Mouse (Mus musculus) mature B cell (primary cell): ENCODE measurements around the gene 1700024P04Rik.
"Not testable (repeated sequence)": the region's sequence is repeated elsewhere in the genome, so short reads cannot be mapped to it uniquely, and the experiment has no call there.

ENCODE experiments used
- in situ Hi-C: fragments of 300-500 bp; cut with MboI; formaldehyde crosslinking; loops from 2 replicates; pipeline ENCODE4 v1.14.3; 2019

The 1700024P04Rik gene

GRCm38 (mm10) chr13:98984465-98984864 lies at the start of gene 1700024P04Rik:
Gene 1700024P04Rik (minus strand): TSS chr13:98984565.
- in situ Hi-C loops: no loop called here

GRCm38 (mm10) chr13:99031223-99032216 lies 47.2 kb upstream of the 1700024P04Rik start:
- in situ Hi-C loops: no loop called here

GRCm38 (mm10) chr13:99030579-99031200 lies 46.3 kb upstream of the 1700024P04Rik start:
- in situ Hi-C loops: no loop called here

- in situ Hi-C loops: no loop called here
These were observed 40.9 kb upstream of the 1700024P04Rik start for GRCm38 (mm10) chr13:99025268-99025667.

GRCm38 (mm10) chr13:99022036-99022435 lies 37.7 kb upstream of the 1700024P04Rik start:
- in situ Hi-C loops: no loop called here

- in situ Hi-C loops: no loop called here
These were observed 36.8 kb upstream of the 1700024P04Rik start for GRCm38 (mm10) chr13:99021181-99021580.

GRCm38 (mm10) chr13:99019831-99020669 lies 35.7 kb upstream of the 1700024P04Rik start:
- in situ Hi-C loops: no loop called here

GRCm38 (mm10) chr13:99018526-99019201 lies 34.3 kb upstream of the 1700024P04Rik start:
- in situ Hi-C loops: no loop called here

- in situ Hi-C loops: no loop called here
These were observed 32.3 kb upstream of the 1700024P04Rik start for GRCm38 (mm10) chr13:99016696-99017095.

GRCm38 (mm10) chr13:99012891-99013290 lies 28.5 kb upstream of the 1700024P04Rik start:
- in situ Hi-C loops: no loop called here

- in situ Hi-C loops: no loop called here
These were observed 23.6 kb upstream of the 1700024P04Rik start for GRCm38 (mm10) chr13:99008013-99008412.

- in situ Hi-C loops: no loop called here
These were observed 22.2 kb upstream of the 1700024P04Rik start for GRCm38 (mm10) chr13:99006389-99007099.

GRCm38 (mm10) chr13:99001652-99002051 lies 17.3 kb upstream of the 1700024P04Rik start:
- in situ Hi-C loops: not testable (repeated sequence)

- in situ Hi-C loops: no loop called here
These were observed 12.7 kb upstream of the 1700024P04Rik start for GRCm38 (mm10) chr13:98997025-98997424.

GRCm38 (mm10) chr13:98977070-98977785 lies 7.1 kb downstream of the 1700024P04Rik start:
- in situ Hi-C loops: no loop called here

GRCm38 (mm10) chr13:98976022-98976421 lies 8.3 kb downstream of the 1700024P04Rik start:
- in situ Hi-C loops: not testable (repeated sequence)

- in situ Hi-C loops: no loop called here
These were observed 12.3 kb downstream of the 1700024P04Rik start for GRCm38 (mm10) chr13:98972090-98972489.

- in situ Hi-C loops: no loop called here
These were observed 12.7 kb downstream of the 1700024P04Rik start for GRCm38 (mm10) chr13:98971641-98972040.

- in situ Hi-C loops: no loop called here
These were observed 15.8 kb downstream of the 1700024P04Rik start for GRCm38 (mm10) chr13:98968517-98968916.

GRCm38 (mm10) chr13:98967942-98968341 lies 16.4 kb downstream of the 1700024P04Rik start:
- in situ Hi-C loops: no loop called here
